Mouse (Mus musculus) midbrain, embryonic 15.5 days (tissue): ENCODE data around the gene Zfp467. TPM values are rescaled to one million over a fixed set of nuclear protein-coding genes. Genes with fewer than 3 reads are reported as not detected.

Source experiments
- ATAC-seq: fragments of 200-750 bp; cut with Nextera tagmentation; replicated peaks from 2 replicates; pipeline ENCODE4 v1.8.0; 2017; ENCODE audit warnings: moderate TSS enrichment
- H3K27ac ChIP-seq: fragments of 300-500 bp; sonication (generic); 2 replicates; pipeline ENCODE4 v1.5.1; 2015; ENCODE audit warnings: mild to moderate bottlenecking, inconsistent platforms
- H3K27me3 ChIP-seq: fragments of 300-500 bp; sonication (generic); replicated peaks from 2 replicates; pipeline ENCODE4 v1.6.1; 2015; ENCODE audit warnings: inconsistent platforms
- H3K36me3 ChIP-seq: fragments of 300-500 bp; sonication (generic); replicated peaks from 2 replicates; pipeline ENCODE4 v1.6.1; 2015; ENCODE audit warnings: inconsistent platforms
- H3K4me1 ChIP-seq: fragments of 300-500 bp; sonication (generic); 2 replicates; pipeline ENCODE4 v1.6.1; 2015; ENCODE audit warnings: inconsistent platforms
- H3K4me2 ChIP-seq: fragments of 300-500 bp; sonication (generic); 2 replicates; pipeline ENCODE4 v1.6.1; 2015; ENCODE audit warnings: inconsistent platforms, mild to moderate bottlenecking, moderate library complexity
- H3K4me3 ChIP-seq: fragments of 300-500 bp; sonication (generic); 2 replicates; pipeline ENCODE4 v1.5.1; 2015; ENCODE audit warnings: mild to moderate bottlenecking, inconsistent platforms
- H3K9ac ChIP-seq: fragments of 300-500 bp; sonication (generic); 2 replicates; pipeline ENCODE4 v1.6.1; 2015; ENCODE audit warnings: mild to moderate bottlenecking, inconsistent platforms
- H3K9me3 ChIP-seq: fragments of 300-500 bp; sonication (generic); 2 replicates; pipeline ENCODE4 v1.6.1; 2016; ENCODE audit warnings: inconsistent platforms
- WGBS: fragments of 180-500 bp; shearing (Covaris S2); methylation state at CpG from one replicate; pipeline ENCODE4 v1.1.7; 2015; ENCODE audit warnings: mixed read lengths; 5-methylcytosine and 5-hydroxymethylcytosine counted together
- polyA plus RNA-seq: library from polyadenylated mRNA; unstranded; fragments of >200 nt; fragmentation: Nextera tagmentation; extraction: Ambion mirVana; gene quantifications from 2 replicates; pipeline ENCODE4 v1.2.1, GENCODE M21; 2015

The Zfp467 gene
- polyA plus RNA-seq, 1 experiment from 2014 or later, result 28.9 TPM

GRCm38 (mm10) chr6:48416486-48416885 lies 29.1 kb downstream of the Zfp467 start:
- Histone ChIP-seq H3K4me3 (no peak overlapping the region), H3K9me3 (no peaks in the 10 kb centered on the region), H3K27ac (no peak overlapping the region), H3K4me1 (0 out of 2 replicates have a peak, but pooled peaks cover 3% of the 10 kb centered on the region), H3K27me3 (no peaks in the 10 kb centered on the region), H3K4me2 (no peak overlapping the region), H3K36me3 (peaks cover 44% of the 10 kb centered on the region), H3K9ac (no peak overlapping the region)
- 88% methylated on average over 2 of the region's 2 CpGs for WGBS
- ATAC-seq, result no peak

DNA sequence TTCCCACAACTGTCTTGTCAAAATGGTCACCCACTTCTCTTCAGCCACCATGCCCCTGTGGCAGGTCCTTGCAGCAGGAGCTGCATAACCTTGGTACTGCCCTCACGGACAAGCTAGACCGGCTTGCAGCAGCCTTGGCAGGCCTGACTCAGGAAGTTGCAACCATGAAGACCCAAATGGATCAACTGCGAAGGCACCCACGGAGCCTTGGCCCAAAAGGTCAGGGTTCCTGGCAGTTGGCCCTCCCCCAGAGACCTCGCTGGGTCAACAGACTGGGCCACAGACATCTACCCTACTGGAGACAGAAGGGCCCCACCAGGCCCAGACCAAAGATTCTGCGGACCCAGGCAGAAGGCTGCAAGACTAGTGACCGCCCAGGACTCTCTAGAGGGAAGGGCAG lies 30.0 kb downstream of the Zfp467 start:
- H3K9me3 ChIP-seq, result no peaks in the 10 kb centered on the region
- H3K4me1 ChIP-seq, result no peaks in the 10 kb centered on the region
- no peak overlapping the region for H3K27ac ChIP-seq
- no peak overlapping the region for H3K4me2 ChIP-seq
- no peak overlapping the region for H3K9ac ChIP-seq
- H3K36me3 ChIP-seq, result peaks cover 51% of the 10 kb centered on the region
- H3K27me3 ChIP-seq, result no peaks in the 10 kb centered on the region
- H3K4me3 ChIP-seq, result no peak overlapping the region
- no peak for ATAC-seq
- WGBS, result 98% methylated on average over 7 of the region's 7 CpGs

- ATAC-seq, result no peak
- no peak overlapping the region for H3K4me3 ChIP-seq
- H3K4me1 ChIP-seq, result no peaks in the 10 kb centered on the region
- WGBS, result 96% methylated on average over 1 of the region's 1 CpGs
- H3K27ac ChIP-seq, result no peak overlapping the region
- H3K27me3 ChIP-seq, result no peaks in the 10 kb centered on the region
- no peak overlapping the region for H3K4me2 ChIP-seq
- H3K36me3 ChIP-seq, result peaks cover 59% of the 10 kb centered on the region
- H3K9ac ChIP-seq, result no peak overlapping the region
- H3K9me3 ChIP-seq, result no peaks in the 10 kb centered on the region
Observed at GRCm38 (mm10) chr6:48414886-48415285, 30.7 kb downstream of the Zfp467 start.

- Histone ChIP-seq H3K27me3 (no peaks in the 10 kb centered on the region), H3K4me3 (no peak overlapping the region), H3K4me1 (no peaks in the 10 kb centered on the region), H3K9me3 (no peaks in the 10 kb centered on the region), H3K4me2 (no peak overlapping the region), H3K27ac (no peak overlapping the region), H3K36me3 (peaks cover 76% of the 10 kb centered on the region), H3K9ac (no peak overlapping the region)
- no peak for ATAC-seq
- WGBS, result 88% methylated on average over 10 of the region's 10 CpGs
Observed at GRCm38 (mm10) chr6:48413081-48413480, 32.5 kb downstream of the Zfp467 start.

GRCm38 (mm10) chr6:48412662-48413061 lies 33.0 kb downstream of the Zfp467 start:
- peaks cover 79% of the 10 kb centered on the region for H3K36me3 ChIP-seq
- no peak overlapping the region for H3K9ac ChIP-seq
- no peak overlapping the region for H3K27ac ChIP-seq
- no peak for ATAC-seq
- no peak overlapping the region for H3K4me2 ChIP-seq
- H3K27me3 ChIP-seq, result no peaks in the 10 kb centered on the region
- 90% methylated on average over 3 of the region's 3 CpGs for WGBS
- H3K4me1 ChIP-seq, result no peaks in the 10 kb centered on the region
- H3K4me3 ChIP-seq, result no peak overlapping the region
- no peaks in the 10 kb centered on the region for H3K9me3 ChIP-seq

DNA sequence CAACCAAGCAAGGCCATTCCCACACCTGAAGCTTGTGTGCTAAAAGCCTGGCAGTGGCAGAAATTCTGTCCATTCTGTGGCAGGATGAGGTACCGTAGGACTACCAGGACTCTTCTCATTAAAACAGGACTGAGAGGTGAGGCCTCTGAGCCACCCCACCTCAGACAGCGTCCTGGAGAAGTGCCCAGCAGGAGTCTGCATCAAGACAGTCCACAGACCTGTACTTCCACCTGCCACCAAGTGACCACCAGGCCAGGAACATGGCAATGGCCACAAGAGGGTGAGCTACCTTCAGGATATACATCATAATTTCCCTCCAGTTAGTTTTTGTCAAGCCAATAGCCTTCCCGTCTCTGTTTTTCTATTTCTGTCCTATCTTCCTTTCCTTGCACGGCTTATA lies 33.5 kb downstream of the Zfp467 start:
- H3K4me3 ChIP-seq, result no peak overlapping the region
- H3K4me2 ChIP-seq, result no peak overlapping the region
- WGBS, result 94% methylated on average over 4 of the region's 4 CpGs
- H3K36me3 ChIP-seq, result peaks cover 84% of the 10 kb centered on the region
- no peak overlapping the region for H3K9ac ChIP-seq
- no peaks in the 10 kb centered on the region for H3K27me3 ChIP-seq
- H3K9me3 ChIP-seq, result no peaks in the 10 kb centered on the region
- no peak overlapping the region for H3K27ac ChIP-seq
- no peak for ATAC-seq
- H3K4me1 ChIP-seq, result no peaks in the 10 kb centered on the region

DNA sequence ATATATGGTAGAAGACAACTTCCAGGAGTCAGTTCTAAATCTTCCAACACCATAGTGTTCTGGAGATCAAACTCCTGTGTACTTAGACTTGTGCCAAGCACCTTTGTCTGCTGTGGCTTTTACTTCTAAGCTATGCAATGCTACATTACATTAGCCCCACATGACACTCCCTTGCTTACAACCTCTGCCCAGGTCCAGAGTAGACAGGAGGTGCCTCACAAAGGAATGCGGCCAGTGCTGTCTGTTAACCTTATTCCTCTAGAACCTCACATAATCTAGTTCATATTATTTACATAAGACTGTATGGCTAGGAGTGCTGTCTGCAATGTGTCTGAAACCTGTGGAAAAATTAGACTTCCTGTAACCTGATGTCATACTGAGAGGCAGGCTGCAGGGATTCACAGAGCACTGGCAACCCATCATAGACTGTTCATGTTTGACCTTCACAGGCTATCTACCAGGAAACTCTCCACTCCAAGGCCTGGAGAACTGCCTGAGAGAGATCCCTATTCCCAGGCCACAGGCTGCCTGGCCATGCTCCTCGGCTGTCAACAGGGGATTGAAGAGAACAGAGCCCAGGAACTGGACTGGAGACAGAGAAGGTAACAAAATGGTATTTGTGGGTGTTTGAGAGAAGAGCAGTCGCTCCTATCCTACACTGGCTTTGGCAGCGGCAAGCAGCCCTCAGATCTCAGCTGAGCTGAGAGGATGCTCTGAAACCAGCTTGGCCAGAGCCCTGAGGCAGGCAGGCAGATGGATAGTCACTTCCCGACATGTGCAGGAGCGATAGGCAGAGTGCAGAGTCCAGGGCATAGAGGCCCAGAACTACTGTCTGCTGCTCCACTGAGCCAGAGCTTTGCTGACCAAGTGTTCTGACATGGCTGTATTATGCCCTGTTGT lies 34.2 kb downstream of the Zfp467 start:
- no peak for ATAC-seq
- Histone ChIP-seq H3K9me3 (no peaks in the 10 kb centered on the region), H3K27ac (no peak overlapping the region), H3K27me3 (no peaks in the 10 kb centered on the region), H3K4me3 (no peak overlapping the region), H3K9ac (no peak overlapping the region), H3K4me2 (no peak overlapping the region), H3K36me3 (peaks cover 84% of the 10 kb centered on the region), H3K4me1 (no peaks in the 10 kb centered on the region)
- WGBS, result 93% methylated on average over 6 of the region's 6 CpGs

DNA sequence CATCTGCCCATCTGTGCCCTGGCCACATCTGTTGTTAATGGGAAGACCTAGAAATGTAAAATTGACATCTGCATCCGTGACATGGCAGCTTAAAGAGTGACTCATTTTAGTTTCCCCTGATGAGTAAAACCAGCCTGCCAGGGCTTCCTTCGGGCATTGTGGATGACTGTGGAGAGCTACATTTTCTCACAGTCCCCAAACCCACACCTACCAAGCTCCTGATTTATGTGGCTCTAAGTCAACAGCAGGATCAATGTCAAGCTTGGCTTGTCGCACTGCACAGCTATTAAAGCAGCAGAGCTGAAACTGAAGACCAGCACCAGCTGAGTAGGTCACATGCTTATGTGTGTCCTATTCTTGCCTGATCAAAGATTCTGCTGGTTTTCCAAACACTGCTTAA lies 35.1 kb downstream of the Zfp467 start:
- 80% methylated on average over 3 of the region's 3 CpGs for WGBS
- H3K4me2 ChIP-seq, result no peak overlapping the region
- H3K9me3 ChIP-seq, result no peaks in the 10 kb centered on the region
- no peak for ATAC-seq
- no peaks in the 10 kb centered on the region for H3K27me3 ChIP-seq
- no peak overlapping the region for H3K4me3 ChIP-seq
- H3K27ac ChIP-seq, result no peak overlapping the region
- H3K9ac ChIP-seq, result no peak overlapping the region
- peaks cover 78% of the 10 kb centered on the region for H3K36me3 ChIP-seq
- H3K4me1 ChIP-seq, result no peaks in the 10 kb centered on the region

DNA sequence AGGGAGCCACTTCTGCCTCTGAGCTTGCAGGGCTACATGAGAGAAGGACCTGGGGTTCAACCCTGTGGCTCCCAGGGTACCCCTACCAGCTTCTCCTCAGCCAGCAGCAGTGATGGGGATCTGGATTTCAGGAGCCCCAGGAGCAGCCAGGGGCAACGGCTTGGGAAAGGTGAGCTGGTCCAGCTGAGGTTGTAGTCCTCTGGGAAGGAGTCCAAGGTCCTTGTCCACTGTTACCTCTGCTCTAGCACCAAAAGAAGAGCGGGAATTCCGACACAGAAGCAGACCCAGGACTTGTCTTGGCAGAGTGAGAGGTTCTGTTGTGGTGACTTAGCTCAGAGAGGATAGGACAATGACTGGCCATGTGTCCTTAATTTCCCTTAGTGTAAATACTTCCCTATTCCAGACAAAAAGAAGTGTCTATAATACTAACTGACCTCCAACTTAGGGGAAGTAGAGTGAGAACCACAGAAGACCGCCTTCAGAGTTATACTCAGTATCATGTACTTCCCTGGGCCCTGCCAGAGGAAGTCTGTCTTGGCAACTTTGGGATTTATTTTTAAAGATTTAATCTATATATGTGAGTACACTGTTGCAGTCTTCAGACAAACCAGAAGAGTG lies 35.8 kb downstream of the Zfp467 start:
- no peak overlapping the region for H3K27ac ChIP-seq
- no peak overlapping the region for H3K9ac ChIP-seq
- H3K9me3 ChIP-seq, result no peaks in the 10 kb centered on the region
- H3K27me3 ChIP-seq, result no peaks in the 10 kb centered on the region
- H3K4me3 ChIP-seq, result no peak overlapping the region
- no peak overlapping the region for H3K4me2 ChIP-seq
- 94% methylated on average over 4 of the region's 4 CpGs for WGBS
- H3K4me1 ChIP-seq, result no peaks in the 10 kb centered on the region
- peaks cover 76% of the 10 kb centered on the region for H3K36me3 ChIP-seq
- no peak for ATAC-seq

GRCm38 (mm10) chr6:48404071-48404470 lies 41.6 kb downstream of the Zfp467 start:
- Histone ChIP-seq H3K27ac (no peak overlapping the region), H3K9ac (no peak overlapping the region), H3K4me3 (no peak overlapping the region), H3K36me3 (peaks cover 33% of the 10 kb centered on the region), H3K9me3 (no peaks in the 10 kb centered on the region), H3K4me2 (no peak overlapping the region), H3K4me1 (no peaks in the 10 kb centered on the region), H3K27me3 (no peaks in the 10 kb centered on the region)
- ATAC-seq, result no peak
- 93% methylated on average over 5 of the region's 5 CpGs for WGBS

- H3K27me3 ChIP-seq, result no peaks in the 10 kb centered on the region
- H3K4me3 ChIP-seq, result no peak overlapping the region
- H3K4me1 ChIP-seq, result peaks cover 27% of the 10 kb centered on the region
- no peaks in the 10 kb centered on the region for H3K9me3 ChIP-seq
- no peak overlapping the region for H3K9ac ChIP-seq
- peaks cover 4% of the 10 kb centered on the region for H3K36me3 ChIP-seq
- 95% methylated on average over 5 of the region's 5 CpGs for WGBS
- no peak overlapping the region for H3K4me2 ChIP-seq
- H3K27ac ChIP-seq, result no peak overlapping the region
- ATAC-seq, result no peak
Observed at GRCm38 (mm10) chr6:48399906-48400305, 45.7 kb downstream of the Zfp467 start.

DNA sequence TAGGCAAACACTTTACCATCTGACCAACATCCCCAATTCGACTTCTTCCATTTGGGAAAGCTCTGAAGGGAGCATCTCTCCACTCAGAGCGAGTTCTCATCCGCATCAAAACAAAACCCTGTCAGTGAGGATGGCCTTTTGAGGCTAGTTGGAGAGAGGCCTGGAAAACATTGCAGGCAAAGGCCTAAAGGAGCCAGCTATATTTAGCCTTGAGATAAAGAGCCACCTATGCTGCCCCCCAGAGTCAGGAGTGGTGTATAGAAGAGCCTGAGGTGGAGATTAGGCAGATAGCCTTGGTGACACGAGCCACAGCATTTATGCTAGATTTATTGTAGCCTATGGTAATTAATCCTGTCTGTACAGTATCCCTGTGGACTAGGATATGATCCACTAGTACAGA lies 48.3 kb downstream of the Zfp467 start:
- no peaks in the 10 kb centered on the region for H3K27me3 ChIP-seq
- H3K4me2 ChIP-seq, result peak overlapping the region; percentile 71; the same call in 1 of the 2 replicates
- no peaks in the 10 kb centered on the region for H3K36me3 ChIP-seq
- 58% methylated on average over 4 of the region's 4 CpGs for WGBS
- H3K4me1 ChIP-seq, result peaks cover 31% of the 10 kb centered on the region
- H3K4me3 ChIP-seq, result no peak overlapping the region
- ATAC-seq, result no peak
- peak overlapping the region; percentile 9; the same call in 1 of the 2 replicates for H3K9ac ChIP-seq
- no peaks in the 10 kb centered on the region for H3K9me3 ChIP-seq
- no peak overlapping the region for H3K27ac ChIP-seq

DNA sequence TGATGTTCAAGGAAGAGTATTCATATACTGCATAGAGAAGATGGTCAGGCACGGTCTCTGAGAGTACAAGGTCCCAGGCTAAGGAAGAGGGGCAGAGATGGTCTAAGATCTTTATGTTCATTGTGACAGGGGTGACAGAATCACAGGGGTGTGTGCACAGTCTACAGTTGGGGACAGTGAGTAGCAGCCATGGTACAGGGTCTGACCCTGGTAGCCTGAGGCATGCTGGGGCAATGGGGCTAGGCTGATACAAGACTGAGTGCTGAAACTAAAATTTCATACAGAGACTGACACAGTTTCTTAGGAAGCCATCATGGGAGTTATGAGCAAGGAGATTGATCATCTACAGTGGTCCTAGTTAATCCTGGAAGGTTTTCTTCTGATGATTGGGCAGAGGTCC lies 48.9 kb downstream of the Zfp467 start:
- ATAC-seq, result no peak
- 100% methylated on average over 1 of the region's 1 CpGs for WGBS
- peak overlapping the region; percentile 71 for H3K4me2 ChIP-seq

More for the DNA sequence above, 48.9 kb downstream of the Zfp467 start:
- Histone ChIP-seq H3K36me3 (no peaks in the 10 kb centered on the region), H3K4me3 (peak overlapping the region; percentile 76), H3K9me3 (no peaks in the 10 kb centered on the region), H3K4me1 (peaks cover 31% of the 10 kb centered on the region), H3K27ac (no peak overlapping the region), H3K9ac (peak overlapping the region; percentile 94), H3K27me3 (no peaks in the 10 kb centered on the region)
